Mouse (Mus musculus) ES-Bruce4 (cell line): Measurements from ENCODE around the gene Gm48551. TPM values are rescaled to one million over a fixed set of nuclear protein-coding genes. Genes with fewer than 3 reads are reported as not detected.

ENCODE experiments used
- H3K27ac ChIP-seq: 2 replicates; pipeline ENCODE4 v1.5.1; 2012; ENCODE audit warnings: low read length, inconsistent platforms; ENCODE audit not compliant: insufficient read depth
- H3K27me3 ChIP-seq: 2 replicates; pipeline ENCODE4 v1.6.1; 2012; ENCODE audit warnings: mild to moderate bottlenecking, low read length, inconsistent platforms; ENCODE audit not compliant: control insufficient read depth, poor library complexity, insufficient read depth, severe bottlenecking
- H3K36me3 ChIP-seq: 2 replicates; pipeline ENCODE4 v1.6.1; 2012; ENCODE audit warnings: inconsistent platforms, mild to moderate bottlenecking, low read length, moderate library complexity; ENCODE audit not compliant: control insufficient read depth, poor library complexity, insufficient read depth, severe bottlenecking
- H3K4me1 ChIP-seq: one replicate; pipeline ENCODE4 v1.8.1; 2011; ENCODE audit warnings: low read length; ENCODE audit not compliant: control insufficient read depth, insufficient read depth
- H3K4me3 ChIP-seq: 2 replicates; pipeline ENCODE4 v1.5.1; 2011; ENCODE audit warnings: low read depth, mild to moderate bottlenecking, low read length
- H3K9ac ChIP-seq: 2 replicates; pipeline ENCODE4 v1.6.1; 2012; ENCODE audit warnings: low read depth, mild to moderate bottlenecking, inconsistent platforms; ENCODE audit not compliant: poor library complexity, severe bottlenecking
- H3K9me3 ChIP-seq: replicated peaks from 2 replicates; pipeline ENCODE4 v1.6.1; 2012; ENCODE audit warnings: mild to moderate bottlenecking, low read length, inconsistent platforms; ENCODE audit not compliant: control insufficient read depth, poor library complexity, insufficient read depth, severe bottlenecking
- CTCF ChIP-seq: IDR thresholded peaks from one replicate; pipeline ENCODE4 v1.8.1; 2011; ENCODE audit warnings: low read depth, low read length
- EP300 ChIP-seq: IDR thresholded peaks from 2 replicates; pipeline ENCODE4 v1.6.1; 2011; ENCODE audit warnings: low read depth, low read length; ENCODE audit not compliant: insufficient read depth
- POLR2A ChIP-seq: IDR thresholded peaks from one replicate; pipeline ENCODE4 v1.8.1; 2011; ENCODE audit warnings: low read length; ENCODE audit not compliant: insufficient read depth
- polyA plus RNA-seq: library from polyadenylated mRNA; stranded (reverse); fragments of >200 nt; gene quantifications from 2 replicates; pipeline ENCODE4 v1.2.4, GENCODE M21; 2011; ENCODE audit warnings: low read depth; ENCODE audit not compliant: missing spikeins, insufficient read depth, insufficient read length

Gm48551 gene
- polyA plus RNA-seq, 1 experiment: 1.5 TPM

DNA sequence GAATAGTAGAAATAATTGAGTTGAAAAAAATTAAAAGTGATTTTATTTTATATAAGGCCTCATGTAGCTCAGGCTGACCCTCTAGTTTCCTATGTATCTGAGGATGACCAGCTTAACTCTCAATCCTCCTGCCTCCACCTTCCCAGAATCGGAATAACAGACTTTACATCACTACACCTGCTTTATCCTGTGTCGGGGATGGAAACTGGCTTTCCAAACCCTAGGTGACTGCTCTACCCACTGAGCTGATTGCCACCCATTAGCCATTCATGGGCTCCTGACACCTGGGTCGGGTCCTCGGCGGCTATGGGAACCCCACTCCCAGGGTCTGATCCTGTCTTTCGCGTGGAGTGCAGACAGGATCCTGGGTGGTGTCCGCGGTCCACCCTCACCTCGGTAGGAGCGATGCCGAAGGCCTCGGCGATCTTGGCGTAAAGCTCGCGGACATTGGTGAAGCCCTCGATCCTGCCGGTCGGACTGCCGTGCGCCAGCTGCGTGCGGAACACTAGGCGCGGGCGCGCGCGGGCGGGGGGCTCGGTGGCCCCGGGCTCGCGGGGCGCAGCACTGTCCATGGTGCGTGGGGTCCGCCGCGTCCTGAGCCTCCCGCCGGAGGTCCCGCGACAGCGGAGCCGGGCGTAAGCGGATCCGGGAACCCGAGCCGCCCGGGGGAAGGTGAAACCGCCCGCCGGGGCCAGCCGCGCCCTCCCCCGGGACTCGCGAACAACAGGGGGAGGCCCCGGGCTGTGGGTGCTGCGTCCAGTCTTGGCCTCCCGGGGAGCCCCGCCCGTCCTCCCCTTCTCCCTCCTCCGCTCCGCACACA is 41.4 kb upstream of the Gm48551 start, which contains the start of gene Gipc3:
Gipc3 (minus strand) TSS at position 581 of the 820 bp plus-strand sequence.
- Histone ChIP-seq H3K4me3 (peak within 1 kb of the TSS; percentile 52), H3K9ac (peak within 1 kb of the TSS; percentile 60), H3K9me3 (no peaks in the 10 kb centered on the region), H3K36me3 (no peaks in the 10 kb centered on the region), H3K4me1 (peaks cover 9% of the 10 kb centered on the region), H3K27ac (no peak within 1 kb of the TSS), H3K27me3 (peaks cover 7% of the 10 kb centered on the region)
- TF ChIP-seq POLR2A: no peak
- no peak for TF ChIP-seq CTCF
- TF ChIP-seq EP300: no peak

GRCm38 (mm10) chr10:81344421-81345161 is 39.7 kb upstream of the Gm48551 start:
- no peak overlapping the region for H3K9ac ChIP-seq
- TF ChIP-seq POLR2A (no peak), CTCF (no peak), EP300 (no peak)
- H3K27ac ChIP-seq: no peak overlapping the region
- H3K4me3 ChIP-seq: no peak overlapping the region
- H3K9me3 ChIP-seq: no peaks in the 10 kb centered on the region
- peaks cover 7% of the 10 kb centered on the region for H3K27me3 ChIP-seq
- H3K4me1 ChIP-seq: peaks cover 11% of the 10 kb centered on the region
- 0 out of 2 replicates have a peak, but pooled peaks cover 3% of the 10 kb centered on the region for H3K36me3 ChIP-seq

- TF ChIP-seq CTCF: no peak
- TF ChIP-seq POLR2A: no peak
- TF ChIP-seq EP300: no peak
- H3K9me3 ChIP-seq: no peaks in the 10 kb centered on the region
- H3K27me3 ChIP-seq: peaks cover 7% of the 10 kb centered on the region
- no peak overlapping the region for H3K27ac ChIP-seq
- 0 out of 2 replicates have a peak, but pooled peaks cover 3% of the 10 kb centered on the region for H3K36me3 ChIP-seq
- peaks cover 8% of the 10 kb centered on the region for H3K4me1 ChIP-seq
- no peak overlapping the region for H3K9ac ChIP-seq
- H3K4me3 ChIP-seq: no peak overlapping the region
Measured at GRCm38 (mm10) chr10:81345162-81345534, 39.1 kb upstream of the Gm48551 start.

- Histone ChIP-seq H3K36me3 (0 out of 2 replicates have a peak, but pooled peaks cover 3% of the 10 kb centered on the region), H3K27ac (no peak overlapping the region), H3K4me1 (peaks cover 2% of the 10 kb centered on the region), H3K27me3 (peaks cover 7% of the 10 kb centered on the region), H3K9me3 (no peaks in the 10 kb centered on the region), H3K9ac (peak overlapping the region; percentile 1; the same call in 1 of the 2 replicates), H3K4me3 (peak overlapping the region; percentile 46)
- no peak for TF ChIP-seq EP300
- TF ChIP-seq CTCF: no peak
- TF ChIP-seq POLR2A: peak; percentile 72
Measured at GRCm38 (mm10) chr10:81346453-81347067, 37.7 kb upstream of the Gm48551 start.

- no peak overlapping the region for H3K27ac ChIP-seq
- no peak for TF ChIP-seq POLR2A
- no peak for TF ChIP-seq CTCF
- TF ChIP-seq EP300: no peak; the same call in 1 of the 2 replicates
- H3K4me1 ChIP-seq: peaks cover 2% of the 10 kb centered on the region
- no peaks in the 10 kb centered on the region for H3K9me3 ChIP-seq
- peak overlapping the region; percentile 74 for H3K4me3 ChIP-seq
- 0 out of 2 replicates have a peak, but pooled peaks cover 3% of the 10 kb centered on the region for H3K36me3 ChIP-seq
- H3K27me3 ChIP-seq: no peaks in the 10 kb centered on the region
- H3K9ac ChIP-seq: peak overlapping the region; percentile 88
Measured at GRCm38 (mm10) chr10:81349146-81349545, 35.1 kb upstream of the Gm48551 start.

DNA sequence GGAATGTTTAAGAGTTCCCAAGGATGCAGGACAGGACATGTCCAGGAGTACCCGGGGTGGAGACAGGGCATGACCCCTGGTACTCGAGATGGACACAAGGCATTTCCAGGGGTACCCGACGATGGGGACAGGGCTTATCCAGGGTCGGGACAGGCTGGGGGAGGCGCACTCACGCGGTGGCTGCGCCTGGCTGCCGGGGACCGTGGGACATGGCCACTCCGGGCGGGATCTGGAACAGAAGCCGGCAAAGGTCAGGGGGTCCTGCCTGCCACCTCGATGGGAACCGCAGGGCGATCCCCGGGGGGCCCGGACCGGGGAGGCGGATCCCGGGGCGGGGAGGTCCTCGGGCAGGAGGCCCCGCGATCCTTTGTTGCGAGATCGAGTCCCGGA is 34.3 kb upstream of the Gm48551 start:
- no peak for TF ChIP-seq CTCF
- TF ChIP-seq EP300: no peak

More for the DNA sequence above, 34.3 kb upstream of the Gm48551 start:
- Histone ChIP-seq H3K9me3 (no peaks in the 10 kb centered on the region), H3K27me3 (no peaks in the 10 kb centered on the region), H3K4me3 (peak overlapping the region; percentile 74), H3K9ac (peak overlapping the region; percentile 88), H3K36me3 (0 out of 2 replicates have a peak, but pooled peaks cover 3% of the 10 kb centered on the region), H3K27ac (peak overlapping the region; percentile 15), H3K4me1 (peaks cover 2% of the 10 kb centered on the region)
